Mouse (Mus musculus) 416B (cell line): Measurements from ENCODE around the gene Ankzf1.

Source experiments
- DNase-seq: peaks from one replicate; pipeline ENCODE4 v3.0.0; 2011; ENCODE audit warnings: low read depth

The Ankzf1 gene

DNA sequence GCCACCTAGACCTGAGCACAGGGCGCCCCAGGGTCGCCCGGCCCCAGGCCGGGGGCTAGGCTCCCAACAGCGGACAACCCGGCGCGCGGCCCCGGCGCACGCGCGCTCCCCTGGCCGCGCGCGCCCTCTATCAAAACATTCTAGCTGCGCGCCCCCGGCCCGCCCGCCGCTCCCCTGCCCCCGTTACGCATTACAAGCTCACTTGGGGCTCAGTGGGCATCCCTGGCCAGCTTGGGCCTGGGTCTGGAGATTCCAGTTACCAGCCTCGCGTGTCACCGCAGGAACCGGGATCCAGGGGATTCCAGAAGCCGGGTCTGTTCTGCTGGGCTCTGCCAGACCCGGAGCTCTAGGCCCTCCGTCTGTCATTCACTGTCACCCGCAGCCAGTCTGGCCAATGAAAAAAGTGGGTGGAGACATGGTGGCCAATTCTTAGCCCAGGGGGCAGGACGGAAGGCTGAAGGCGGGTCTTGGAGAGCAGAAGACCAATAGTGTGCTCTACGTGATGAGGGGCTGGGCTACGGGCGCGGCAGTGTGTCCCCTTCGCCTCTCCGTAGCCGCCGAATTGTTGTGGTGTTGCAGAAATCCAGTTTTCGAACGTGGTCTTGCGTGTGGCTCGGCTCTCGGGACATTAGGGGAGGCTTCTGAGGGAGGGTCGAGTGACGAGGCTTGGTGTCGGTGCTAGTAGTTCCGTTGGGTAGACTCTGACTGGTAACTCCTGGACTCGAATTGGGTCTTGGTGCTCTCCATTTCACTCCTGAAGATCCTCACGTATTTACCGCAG, at the start of gene Ankzf1, which contains the start of gene Atg9a:
Gene Ankzf1, plus strand, starts transcription at position 530 of the 781 bp plus-strand sequence.
Gene Atg9a, minus strand, starts transcription at position 575 of the 781 bp plus-strand sequence.
- DNase-seq, result peak; percentile 99

DNA sequence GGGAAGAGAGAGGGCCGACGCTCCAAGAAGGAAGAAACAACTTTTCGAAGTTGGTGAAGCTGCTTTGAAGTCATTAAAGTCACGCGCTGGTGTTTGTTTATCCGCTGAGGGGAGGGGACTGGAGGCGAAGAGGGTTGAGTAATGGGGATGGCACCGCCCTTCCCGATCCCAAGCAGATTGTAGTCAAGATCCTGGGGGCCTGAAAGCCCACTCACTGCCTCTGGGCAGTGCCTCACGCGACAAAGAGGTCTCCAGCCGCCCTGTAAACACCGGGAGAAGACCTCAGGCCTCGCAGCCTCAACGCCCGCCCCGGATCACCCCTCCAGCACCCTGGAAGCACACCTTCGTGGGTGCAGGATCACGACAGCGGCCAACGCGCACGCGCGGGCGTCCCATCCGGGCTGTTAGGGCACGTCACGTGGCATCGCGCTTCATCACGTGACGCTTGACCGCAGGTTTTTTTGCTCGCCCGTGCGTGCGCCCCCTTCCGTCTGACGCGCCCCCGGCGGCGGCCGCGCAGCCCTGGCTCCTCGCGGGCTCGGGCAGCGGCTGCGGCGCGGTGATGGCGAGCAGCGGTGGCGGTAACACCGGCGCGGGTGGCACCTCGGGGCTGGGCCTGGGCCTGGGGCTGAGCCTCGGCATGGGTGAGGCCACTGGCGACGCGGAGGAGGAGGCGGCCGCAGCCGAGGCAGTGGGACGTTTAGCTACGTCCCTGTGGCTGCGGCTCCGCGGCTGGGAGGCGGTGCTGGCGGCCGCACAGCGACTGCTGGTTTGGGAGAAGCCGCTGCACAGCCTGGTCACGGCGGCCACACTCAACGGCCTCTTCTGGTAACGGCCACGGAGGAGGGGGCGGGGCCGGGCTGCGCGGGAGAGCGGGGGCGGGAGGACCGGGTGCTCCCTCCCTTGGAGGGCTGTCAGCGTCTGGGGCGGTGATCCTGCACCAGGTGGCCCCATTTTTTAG, 49.4 kb upstream of the Ankzf1 start, which contains the start of the genes Cnppd1 and Retreg2:
Gene Cnppd1, minus strand, starts transcription at position 411 of the 961 bp plus-strand sequence.
Gene Retreg2, plus strand, starts transcription at position 478 of the 961 bp plus-strand sequence.
- DNase-seq, result peak; percentile 95

DNA sequence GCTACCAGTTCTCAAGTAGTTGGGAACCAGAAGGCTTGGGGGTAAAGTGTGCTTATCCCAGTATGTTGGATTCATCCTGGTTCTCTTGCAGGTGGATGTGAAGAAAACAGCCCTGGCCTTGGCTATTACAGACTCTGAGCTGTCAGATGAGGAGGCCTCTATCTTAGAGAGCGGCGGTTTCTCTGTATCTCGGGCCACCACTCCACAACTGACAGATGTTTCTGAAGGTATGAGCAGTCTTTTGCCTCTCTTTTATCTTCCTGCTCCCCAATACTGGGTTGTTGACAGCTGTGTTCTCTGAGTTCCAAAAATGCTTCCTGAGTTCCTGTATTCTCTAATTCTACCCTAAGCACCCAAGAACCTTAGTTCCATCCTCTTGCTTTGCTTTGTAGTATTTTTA, 46.4 kb upstream of the Ankzf1 start:
- no peak for DNase-seq

DNA sequence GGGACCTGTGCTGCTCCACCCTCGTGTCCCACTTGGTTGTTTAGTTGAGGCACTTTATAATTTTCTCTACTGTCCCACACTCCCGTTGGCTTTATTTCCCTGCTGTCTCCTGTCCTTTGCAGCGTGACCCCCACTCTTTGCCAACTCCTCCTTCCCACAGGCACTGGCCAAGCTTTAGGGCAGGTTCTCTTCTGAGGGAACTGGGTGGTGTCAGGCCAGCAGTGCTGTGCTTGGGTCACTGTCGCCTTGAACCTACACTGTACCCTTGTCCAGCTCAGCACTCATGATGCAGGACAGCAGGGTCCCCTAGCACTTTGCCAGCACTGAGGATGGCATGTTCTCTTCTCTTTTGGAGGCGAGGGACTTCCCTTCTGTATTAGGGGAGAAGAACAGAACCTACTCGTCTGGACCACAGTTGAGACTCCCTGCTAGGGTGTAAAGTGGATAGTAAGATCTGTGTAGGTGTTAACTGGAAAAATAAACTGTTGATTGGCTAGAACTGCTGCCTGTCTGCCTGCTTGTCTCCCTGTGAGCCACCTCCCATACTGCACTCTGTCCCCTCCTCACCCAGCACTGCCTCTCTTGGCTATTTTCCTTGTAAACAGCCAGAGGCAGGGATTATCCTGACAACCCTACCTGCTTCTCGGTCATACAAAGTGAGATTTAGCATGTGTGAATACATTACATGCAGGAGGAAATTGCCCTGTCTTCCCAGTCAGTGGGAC, 44.4 kb upstream of the Ankzf1 start:
- no peak for DNase-seq

DNA sequence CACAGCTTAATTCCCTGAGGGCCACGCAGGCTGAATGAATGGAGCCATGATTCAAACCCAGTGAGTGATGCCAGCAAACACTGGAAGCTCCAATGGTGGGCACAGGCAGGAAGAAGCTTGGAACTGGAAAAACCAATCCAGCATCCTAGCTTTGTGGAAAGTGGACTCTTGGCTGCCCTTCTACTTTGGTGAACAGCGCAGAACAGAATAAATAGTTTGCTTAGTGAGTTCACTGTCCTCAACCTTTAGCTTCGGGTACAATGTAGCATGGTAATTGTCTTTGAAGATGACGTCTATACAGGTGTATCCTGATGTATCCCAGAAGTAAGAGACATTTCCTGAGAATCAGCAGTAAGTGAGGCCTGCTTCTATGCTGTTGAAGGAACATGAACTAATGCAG, 43.2 kb upstream of the Ankzf1 start:
- DNase-seq, result no peak

DNA sequence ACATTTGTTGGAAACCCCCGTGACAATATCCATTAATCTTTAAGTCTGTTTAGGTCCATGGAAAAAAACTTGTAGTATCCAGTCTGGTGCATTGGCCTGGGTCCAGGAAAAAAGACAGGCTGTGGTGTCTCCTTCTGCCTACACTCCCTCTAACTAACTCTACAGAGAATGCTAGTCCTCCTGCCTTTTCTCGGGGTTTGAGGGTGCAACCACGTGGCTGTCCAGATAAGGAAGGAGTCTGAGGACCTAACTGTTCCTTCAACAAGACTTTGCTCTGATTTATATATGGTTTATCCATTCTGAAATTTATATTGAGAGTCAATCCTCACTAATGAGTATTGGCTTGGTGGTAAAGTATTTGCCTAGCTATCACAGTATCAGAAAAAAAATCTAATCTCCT, 36.1 kb upstream of the Ankzf1 start:
- DNase-seq, result no peak

DNA sequence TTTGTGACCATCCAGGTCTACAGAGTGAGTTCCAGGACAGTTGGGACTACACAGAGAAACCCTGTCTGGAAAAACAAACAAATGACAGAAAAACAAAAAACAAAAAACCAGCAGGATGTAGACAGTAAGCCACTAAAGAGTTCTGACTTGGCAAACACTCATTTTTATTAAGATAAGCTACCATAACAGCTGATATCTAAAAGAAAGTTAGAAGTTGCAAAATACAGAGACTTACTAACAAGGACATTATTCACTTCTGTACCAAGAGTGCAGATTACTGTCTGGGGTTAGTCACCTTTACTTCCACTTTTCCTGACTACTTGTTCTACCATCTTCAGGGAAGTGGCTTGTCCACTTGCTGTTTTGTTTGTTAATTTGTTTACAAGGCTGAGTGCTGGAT, 33.0 kb upstream of the Ankzf1 start:
- peak; percentile 23 for DNase-seq

DNA sequence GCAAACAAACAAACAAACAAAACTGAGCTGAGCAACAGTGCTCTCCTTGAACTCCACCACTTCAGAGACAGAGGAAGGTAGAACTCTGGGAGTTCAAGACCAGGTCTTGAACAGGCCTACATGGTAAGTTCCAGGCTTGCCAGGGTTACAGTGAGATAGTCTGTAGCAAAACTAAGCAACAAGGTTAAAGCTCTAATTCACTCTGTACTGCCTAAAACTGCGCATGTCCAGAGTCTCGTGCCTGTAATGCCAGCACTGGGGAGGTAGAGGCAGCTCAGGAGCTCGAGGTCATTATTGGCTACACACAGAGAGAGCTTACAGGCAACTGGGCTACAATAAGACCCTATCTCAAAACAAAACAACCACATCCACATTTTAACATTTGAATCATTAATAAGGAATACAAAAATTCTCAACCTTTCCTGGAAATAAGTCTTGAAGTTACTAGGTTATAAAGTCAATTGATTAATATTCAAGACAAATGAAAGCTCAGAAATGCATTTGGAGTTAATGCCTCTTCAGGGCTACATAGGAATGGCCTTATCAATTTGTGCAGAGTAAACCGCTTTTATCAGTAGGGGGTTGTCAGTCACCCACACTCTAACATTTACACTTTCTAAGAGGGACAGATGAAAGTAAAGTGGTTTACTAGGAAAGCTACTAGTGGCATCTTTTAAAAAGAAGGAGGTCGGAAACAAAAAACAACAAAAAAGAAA, 32.3 kb upstream of the Ankzf1 start:
- DNase-seq, result no peak

DNA sequence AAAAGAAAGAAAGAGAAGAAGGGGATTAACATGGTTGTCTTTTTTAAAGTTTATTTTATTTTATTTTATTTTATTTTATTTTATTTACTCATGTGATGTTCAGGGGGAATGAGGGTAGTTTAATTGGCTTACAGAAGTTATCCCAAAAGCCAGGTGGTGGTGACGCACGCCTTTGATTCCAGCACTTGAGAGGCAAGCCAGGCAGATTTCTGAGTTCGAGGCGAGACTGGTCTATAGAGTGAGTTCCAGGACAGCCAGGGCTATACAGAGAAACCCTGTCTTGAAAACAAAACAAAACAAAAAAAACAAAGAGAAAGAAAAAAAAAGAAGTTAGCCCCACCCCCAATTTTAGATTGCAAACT, 31.7 kb upstream of the Ankzf1 start:
- no peak for DNase-seq

DNA sequence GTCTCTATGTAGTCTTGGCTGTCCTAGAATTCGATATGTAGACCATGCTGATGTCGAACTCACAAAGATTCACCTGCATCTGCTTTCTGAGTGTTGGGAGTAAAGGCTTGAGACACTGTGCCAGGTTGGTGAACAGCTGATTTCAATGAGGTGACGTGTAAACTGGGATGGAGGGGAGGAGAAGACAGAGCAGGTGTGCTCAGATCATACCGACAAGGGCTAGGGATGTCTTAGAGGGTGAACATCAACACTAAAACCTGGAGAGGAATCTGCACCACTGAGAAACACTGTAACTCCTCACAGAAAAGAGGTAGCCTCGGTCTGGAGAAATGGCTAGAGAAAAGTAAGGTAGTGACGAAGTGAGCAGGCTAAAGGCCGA, 23.9 kb upstream of the Ankzf1 start:
- DNase-seq, result no peak

DNA sequence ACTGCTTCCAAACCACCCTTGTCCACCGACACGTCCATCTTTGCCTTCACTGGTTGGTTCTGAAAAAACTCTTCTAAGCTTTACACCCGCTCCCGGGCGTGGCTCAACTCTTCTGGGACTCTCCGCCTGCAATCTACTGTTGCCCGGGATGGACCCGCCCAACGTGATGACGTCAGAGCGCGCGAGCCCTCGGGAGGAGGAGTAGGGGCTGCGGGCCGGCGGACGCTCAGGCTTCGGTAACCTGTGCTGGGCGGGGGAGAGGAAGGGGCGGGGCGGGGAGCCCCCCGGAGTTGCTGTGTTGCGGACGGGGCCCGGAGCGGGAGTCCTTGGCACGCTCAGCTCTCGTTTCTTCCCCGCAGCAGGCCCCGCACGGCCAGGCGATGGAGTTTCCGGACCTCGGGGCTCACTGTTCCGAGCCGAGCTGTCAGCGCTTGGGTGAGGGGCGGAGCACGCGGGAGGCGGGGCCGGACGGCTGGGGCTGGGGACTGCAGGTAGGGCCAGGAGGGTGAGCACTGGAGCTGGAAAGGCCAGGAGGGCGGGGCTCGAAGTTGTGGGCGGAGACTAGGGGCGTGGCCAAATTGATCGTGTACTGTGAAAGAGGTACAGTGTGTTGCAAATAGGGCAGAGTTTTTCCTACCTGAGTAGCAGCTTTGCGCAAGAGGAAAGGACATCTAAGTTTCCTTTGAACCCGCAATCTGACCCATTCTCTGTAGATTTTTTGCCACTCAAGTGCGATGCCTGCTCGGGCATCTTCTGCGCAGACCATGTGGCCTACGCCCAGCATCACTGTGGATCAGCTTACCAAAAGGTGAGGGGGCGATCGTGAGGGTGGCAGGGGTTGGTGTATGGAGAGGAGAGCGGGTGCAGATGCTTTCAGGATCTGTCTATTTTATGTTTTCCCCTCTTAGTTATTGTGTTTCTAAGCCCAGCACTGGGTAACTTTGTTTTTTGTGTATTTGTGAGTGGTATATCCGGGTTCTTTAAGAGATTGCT, 23.2 kb upstream of the Ankzf1 start, which contains the start of gene Zfand2b:
Gene Zfand2b, plus strand, starts transcription at position 175 of the 993 bp plus-strand sequence.
- DNase-seq, result peak; percentile 97

DNA sequence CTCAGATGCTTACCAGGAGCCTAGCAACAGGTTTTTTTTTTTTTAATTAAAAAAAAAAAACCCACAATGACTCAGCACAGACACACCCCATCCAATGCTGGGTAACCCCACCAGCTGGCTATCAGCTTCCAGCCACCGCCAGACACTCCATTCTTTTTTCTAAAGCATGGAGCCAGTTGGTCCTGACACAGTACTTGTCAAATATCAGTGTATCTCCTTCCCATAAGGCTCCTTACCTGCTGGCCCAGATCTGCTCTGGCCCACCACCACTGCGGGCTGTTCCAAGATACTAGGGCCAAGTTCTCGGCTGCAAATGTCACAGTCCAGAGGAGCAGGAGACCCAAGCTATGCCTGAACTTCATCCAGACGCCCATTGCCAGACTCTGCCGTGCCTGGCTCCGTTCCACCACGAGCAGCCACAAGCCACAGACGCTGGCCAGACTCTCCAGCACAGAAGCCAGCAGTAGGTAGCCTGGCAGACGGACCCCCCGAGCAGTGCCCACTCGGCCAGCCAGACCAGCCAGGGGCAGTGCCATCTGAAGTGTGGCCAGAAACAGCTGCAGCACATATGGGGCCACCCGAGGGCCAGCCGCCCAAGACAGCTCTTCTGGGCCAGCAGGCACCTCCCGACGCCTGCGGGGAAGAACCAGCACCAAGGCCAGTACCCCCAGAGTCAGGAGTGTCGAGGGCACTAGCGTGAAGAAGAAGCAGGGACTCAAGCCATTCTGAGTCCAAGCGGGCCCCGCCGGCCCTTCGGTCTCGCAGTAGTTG, 12.4 kb upstream of the Ankzf1 start:
- DNase-seq, result peak; percentile 91

DNA sequence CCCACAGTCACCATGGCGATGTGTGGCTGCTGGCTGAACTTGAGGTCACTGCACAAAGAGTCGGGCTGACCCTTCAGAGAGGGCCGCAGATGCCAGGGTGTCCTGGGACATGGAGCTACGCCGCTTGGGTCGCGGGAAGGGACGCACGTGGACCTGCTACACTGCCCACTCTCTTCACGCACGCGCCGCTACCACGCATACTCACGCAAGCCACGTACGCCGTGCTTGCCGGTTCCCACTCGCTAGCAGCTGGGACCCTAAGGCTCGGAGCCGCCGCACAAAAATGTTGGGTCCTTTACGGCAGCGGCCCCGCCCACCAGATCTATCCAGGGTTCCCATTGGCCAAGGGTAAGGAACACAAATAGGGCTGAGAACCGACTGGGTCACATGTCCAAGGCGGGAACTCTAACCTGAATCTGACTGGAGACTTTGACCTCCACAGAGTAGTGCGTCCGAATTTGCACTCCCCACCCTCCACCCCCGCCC, 11.8 kb upstream of the Ankzf1 start, which contains the start of gene Abcb6:
Gene Abcb6, minus strand, starts transcription at position 288 of the 486 bp plus-strand sequence.
- peak; percentile 92 for DNase-seq

DNA sequence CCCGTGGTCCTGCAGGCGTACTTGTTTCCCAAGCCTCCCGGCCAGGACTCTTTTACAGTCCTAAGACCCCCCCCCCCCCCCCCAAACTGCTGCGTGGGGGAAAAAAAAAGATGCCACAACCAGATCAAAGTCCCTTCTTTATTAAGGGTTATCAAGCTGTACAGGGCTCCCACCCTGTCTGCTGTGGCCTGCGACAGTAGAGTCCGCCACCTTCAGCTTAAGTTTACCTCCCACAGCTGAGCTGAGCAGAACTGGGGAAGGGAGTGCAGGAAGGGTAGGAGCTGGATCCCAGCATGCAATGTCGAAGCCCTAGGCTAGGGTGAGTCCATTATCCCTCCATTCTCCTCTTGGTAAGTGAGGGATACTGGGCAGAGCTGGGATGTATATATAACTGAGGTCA, 11.2 kb upstream of the Ankzf1 start:
- DNase-seq, result no peak

DNA sequence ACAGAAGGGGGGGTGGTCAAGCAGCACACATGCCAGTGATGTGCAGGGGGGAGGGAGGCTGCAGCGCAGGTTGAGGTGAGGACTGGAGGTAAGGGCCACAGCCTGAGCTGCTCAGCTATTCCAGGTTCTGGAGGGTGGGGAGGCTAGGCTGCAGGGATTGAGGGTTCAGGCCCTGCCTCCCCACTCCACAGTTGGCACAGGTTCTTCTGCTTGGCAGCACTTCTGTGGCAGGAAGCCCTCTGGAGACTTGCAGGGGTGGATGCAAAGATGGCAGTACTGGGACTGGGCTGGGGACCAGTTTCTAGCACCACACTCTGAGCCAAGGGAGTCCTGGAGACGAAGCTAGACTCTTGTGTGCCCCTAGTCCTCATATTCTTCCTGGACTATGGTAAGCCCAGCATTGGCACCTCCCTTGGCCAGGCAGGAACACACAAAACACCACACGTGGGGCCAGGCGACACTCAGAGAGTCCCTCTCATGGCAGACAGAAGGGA, 10.5 kb upstream of the Ankzf1 start:
- DNase-seq, result no peak

DNA sequence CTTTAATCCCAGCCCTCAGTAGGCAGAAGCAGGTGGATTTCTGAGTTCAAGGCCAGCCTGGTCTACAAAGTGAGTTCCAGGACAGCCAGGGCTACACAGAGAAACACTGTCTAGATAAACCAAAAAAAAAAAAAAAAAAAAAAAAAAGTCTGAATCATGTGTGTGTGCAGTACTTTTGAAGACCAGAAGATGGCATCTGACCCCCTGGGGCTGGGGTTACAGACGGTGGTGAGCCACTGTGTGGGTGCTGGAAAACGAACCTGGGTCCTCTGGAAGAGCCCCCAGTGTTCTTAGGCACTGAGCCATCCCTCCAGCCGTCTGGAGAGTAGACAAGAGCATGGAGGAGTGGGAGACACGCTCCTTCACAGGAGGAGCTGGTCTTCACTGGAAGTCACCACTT, 9.8 kb upstream of the Ankzf1 start:
- DNase-seq, result peak; percentile 17

DNA sequence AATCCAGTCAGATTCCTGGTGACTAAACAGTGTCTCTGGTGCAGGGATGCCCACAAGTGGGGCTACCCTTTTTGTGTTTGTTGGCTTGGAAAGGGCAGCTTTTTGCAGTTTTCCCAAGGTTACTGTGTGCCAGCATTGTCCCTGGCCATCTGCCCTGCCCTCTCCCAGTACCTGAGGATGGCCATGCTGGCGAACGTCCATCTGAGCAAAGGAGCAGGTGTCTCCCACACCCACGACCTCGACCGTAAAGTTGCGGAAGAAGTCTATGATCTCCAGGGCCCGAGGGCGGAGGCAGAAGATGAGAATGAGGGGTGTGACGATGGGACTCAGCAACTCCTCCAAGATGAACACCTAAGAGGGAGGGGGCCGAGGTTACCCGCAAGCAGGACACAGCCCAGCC, 6.5 kb upstream of the Ankzf1 start:
- DNase-seq, result no peak

DNA sequence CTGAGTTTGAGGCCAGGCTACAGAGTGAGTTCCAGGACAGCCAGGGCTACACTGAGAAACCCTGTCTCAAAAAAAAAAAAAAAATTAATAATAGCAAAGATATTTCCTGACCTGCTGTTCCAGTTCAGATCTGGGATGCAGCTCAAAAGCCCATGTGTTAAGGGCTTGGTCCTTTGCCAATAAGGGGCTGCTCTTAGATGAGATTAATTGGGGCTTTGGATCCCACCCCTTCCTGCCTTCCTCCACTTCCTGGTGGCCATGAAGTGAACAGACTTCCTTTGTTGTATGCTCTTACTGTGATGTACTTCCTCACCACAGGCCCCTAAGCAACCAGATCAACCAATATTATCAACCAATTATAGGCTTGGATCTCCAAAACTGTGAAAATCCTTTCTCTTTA, 4.8 kb upstream of the Ankzf1 start:
- DNase-seq, result peak; percentile 91

DNA sequence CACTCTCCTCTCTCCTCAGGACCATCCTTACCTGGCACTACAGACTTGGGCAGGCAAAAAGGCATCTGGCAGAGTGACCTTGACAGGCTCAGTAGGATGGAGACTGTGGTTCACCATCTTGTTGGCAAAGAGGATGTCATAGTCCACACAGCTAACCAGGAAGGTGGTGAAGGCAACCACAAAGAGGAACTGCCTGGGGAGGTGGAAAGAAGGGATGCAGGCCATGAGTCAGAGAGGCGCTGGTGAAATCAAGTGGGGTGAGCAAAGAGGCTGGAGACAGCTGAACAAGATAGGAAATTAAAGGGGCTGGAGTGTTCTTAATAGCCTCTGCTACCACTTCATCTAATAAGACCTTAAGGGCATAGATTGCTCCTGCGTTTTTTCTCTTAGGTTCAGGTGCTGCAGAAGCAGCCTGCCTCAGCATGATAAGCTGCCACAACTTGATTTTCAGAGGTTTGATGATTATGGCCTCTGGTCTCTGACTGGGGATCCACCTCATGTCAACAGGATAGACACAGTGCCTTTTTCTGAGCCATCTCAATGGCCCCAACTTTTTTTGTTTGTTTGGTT, 4.0 kb upstream of the Ankzf1 start:
- DNase-seq, result peak; percentile 99
